Mouse (Mus musculus) granulocyte monocyte progenitor cell, adult 5-6 weeks (primary cell): ENCODE data around the gene Emc6. TPM values are rescaled to one million over a fixed set of nuclear protein-coding genes. Genes with fewer than 3 reads are reported as not detected.

Experiments used
- ATAC-seq: replicated peaks from 2 replicates; pipeline ENCODE4 v1.8.0; 2016; ENCODE audit warnings: mild to moderate bottlenecking, moderate TSS enrichment, inconsistent platforms; ENCODE audit not compliant: poor library complexity, severe bottlenecking
- total RNA-seq, 2 experiments: library from RNA; stranded (forward) in 1 of 2; stranded (reverse) in 1 of 2; fragments of 200-712, 200-1000 nt in 1 of 2; fragments of >200 nt in 1 of 2; fragmentation: Nextera tagmentation in 1 of 2; gene quantifications; 2 replicates each; pipeline ENCODE4 v1.2.3; 2014 to 2017

Gene Emc6
- total RNA-seq, 2 experiments from 2014 or later = 71.0 to 76.5 TPM

GRCm38 (mm10) chr11:73132999-73133398, 43.8 kb downstream of the Emc6 start:
- ATAC-seq = peak; percentile 39

- peak; percentile 31; the same call in 1 of the 2 replicates for ATAC-seq
Measured at GRCm38 (mm10) chr11:73131020-73131419, 45.8 kb downstream of the Emc6 start.

DNA sequence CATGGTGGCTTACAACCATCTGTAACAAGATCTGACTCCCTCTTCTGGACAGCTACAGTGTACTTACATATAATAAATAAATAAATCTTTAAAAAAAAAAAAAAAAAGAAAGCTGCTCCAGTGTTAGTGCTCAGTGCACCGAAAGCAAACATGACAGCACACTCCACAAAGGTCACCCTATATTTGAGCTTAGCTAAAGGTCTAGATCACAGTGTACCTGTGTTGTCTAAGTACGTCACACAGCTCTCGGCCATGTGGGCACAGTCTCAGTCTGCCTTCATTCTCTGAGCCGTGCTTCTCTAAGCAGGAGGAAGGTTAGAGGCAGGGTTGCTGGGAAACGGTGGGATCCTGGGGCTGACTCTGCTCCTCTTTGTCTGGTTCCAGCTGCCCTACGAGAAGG, 50.3 kb downstream of the Emc6 start:
- no peak for ATAC-seq

Other genes with a start within 250 kb of the Emc6 start
- 78.9 and 88.4 TPM in 2 replicates for gene Atp2a3, start 215.9 kb downstream of the Emc6 start, total RNA-seq (2014; fragmentation: Nextera tagmentation)
- 65.9 and 73.9 TPM in 2 replicates for gene Atp2a3, start 215.9 kb downstream of the Emc6 start, total RNA-seq (2017)
- gene P2rx1, start 177.9 kb downstream of the Emc6 start, total RNA-seq (2014; fragmentation: Nextera tagmentation) = 10.4 and 13.3 TPM in 2 replicates
- 3.3 and 4.2 TPM in 2 replicates for gene P2rx1, start 177.9 kb downstream of the Emc6 start, total RNA-seq (2017)
- 0.49 and 0.86 TPM in 2 replicates for gene Camkk1, start 158.0 kb downstream of the Emc6 start, total RNA-seq (2014; fragmentation: Nextera tagmentation)
- 1.5 and 3.1 TPM in 2 replicates for gene Camkk1, start 158.0 kb downstream of the Emc6 start, total RNA-seq (2017)
- 10.1 and 13.2 TPM in 2 replicates for gene Ncbp3, start 129.3 kb downstream of the Emc6 start, total RNA-seq (2014; fragmentation: Nextera tagmentation)
- 12.6 and 15.6 TPM in 2 replicates for gene Ncbp3, start 129.3 kb downstream of the Emc6 start, total RNA-seq (2017)
- gene Itgae, start 86.5 kb downstream of the Emc6 start, total RNA-seq (2014; fragmentation: Nextera tagmentation) = 0.68 TPM in 1 of 2 replicates, not detected in the other
- gene Itgae, start 86.5 kb downstream of the Emc6 start, total RNA-seq (2017) = 0.77 TPM in 1 of 2 replicates, not detected in the other
- gene Haspin, start 38.7 kb downstream of the Emc6 start, total RNA-seq (2014; fragmentation: Nextera tagmentation) = 15.6 and 18.7 TPM in 2 replicates
- 20.5 and 23.0 TPM in 2 replicates for gene Haspin, start 38.7 kb downstream of the Emc6 start, total RNA-seq (2017)
- gene P2rx5, start 16.6 kb downstream of the Emc6 start, total RNA-seq (2014; fragmentation: Nextera tagmentation) = not detected in 2 replicates
- gene P2rx5, start 16.6 kb downstream of the Emc6 start, total RNA-seq (2017) = not detected in 2 replicates
- gene Tax1bp3, start within 50 bp of the Emc6 start, total RNA-seq (2014; fragmentation: Nextera tagmentation) = 10.4 and 19.9 TPM in 2 replicates
- 6.3 and 11.7 TPM in 2 replicates for gene Tax1bp3, start within 50 bp of the Emc6 start, total RNA-seq (2017)
- 24.7 and 26.8 TPM in 2 replicates for gene Ctns, start 22.0 kb upstream of the Emc6 start, total RNA-seq (2014; fragmentation: Nextera tagmentation)
- 15.6 and 17.5 TPM in 2 replicates for gene Ctns, start 22.0 kb upstream of the Emc6 start, total RNA-seq (2017)
- gene Shpk, start 22.4 kb upstream of the Emc6 start, total RNA-seq (2014; fragmentation: Nextera tagmentation) = 1.8 and 1.9 TPM in 2 replicates
- 1.8 and 3.1 TPM in 2 replicates for gene Shpk, start 22.4 kb upstream of the Emc6 start, total RNA-seq (2017)
- not detected in 2 replicates for gene Trpv1, start 57.3 kb upstream of the Emc6 start, total RNA-seq (2014; fragmentation: Nextera tagmentation)
- not detected in 2 replicates for gene Trpv1, start 57.3 kb upstream of the Emc6 start, total RNA-seq (2017)
- gene Trpv3, start 90.4 kb upstream of the Emc6 start, total RNA-seq (2014; fragmentation: Nextera tagmentation) = not detected in 2 replicates
- not detected in 2 replicates for gene Trpv3, start 90.4 kb upstream of the Emc6 start, total RNA-seq (2017)
- not detected in 2 replicates for gene Aspa, start 152.6 kb upstream of the Emc6 start, total RNA-seq (2014; fragmentation: Nextera tagmentation)
- gene Aspa, start 152.6 kb upstream of the Emc6 start, total RNA-seq (2017) = 0.62 and 1.9 TPM in 2 replicates
- gene Gm49340, start 152.7 kb upstream of the Emc6 start, total RNA-seq (2014; fragmentation: Nextera tagmentation) = not detected in 2 replicates
- gene Gm49340, start 152.7 kb upstream of the Emc6 start, total RNA-seq (2017) = not detected in 2 replicates
- gene Spata22, start 152.7 kb upstream of the Emc6 start, total RNA-seq (2014; fragmentation: Nextera tagmentation) = not detected in 2 replicates
- gene Spata22, start 152.7 kb upstream of the Emc6 start, total RNA-seq (2017) = not detected in 2 replicates
- gene Olfr20, start 173.7 kb upstream of the Emc6 start, total RNA-seq (2014; fragmentation: Nextera tagmentation) = not detected in 2 replicates
- gene Olfr20, start 173.7 kb upstream of the Emc6 start, total RNA-seq (2017) = not detected in 2 replicates
- not detected in 2 replicates for gene Olfr376, start 194.2 kb upstream of the Emc6 start, total RNA-seq (2014; fragmentation: Nextera tagmentation)
- gene Olfr376, start 194.2 kb upstream of the Emc6 start, total RNA-seq (2017) = not detected in 2 replicates
- not detected in 2 replicates for gene Olfr1, start 222.6 kb upstream of the Emc6 start, total RNA-seq (2014; fragmentation: Nextera tagmentation)
- gene Olfr1, start 222.6 kb upstream of the Emc6 start, total RNA-seq (2017) = not detected in 2 replicates